Mouse (Mus musculus) left cerebral cortex, postnatal 10 days (tissue): ENCODE results near the gene Terf2ip. TPM values are rescaled to one million over a fixed set of nuclear protein-coding genes. Genes with fewer than 3 reads are reported as not detected.
A peak's percentile ranks its signal among the peaks of the same experiment; 100 is the strongest.

Experiments used
- DNase-seq, 2 experiments: peaks; one replicate each; pipeline ENCODE4 v3.0.0; 2021 to 2022; ENCODE audit warnings: low spot score in 2 of 2, mixed read lengths in 1 of 2; ENCODE audit errors: extremely low spot score in 1 of 2
- intact Hi-C: fragments of 180-260 bp; cut with DNase I; formaldehyde crosslinking; loops from one replicate; pipeline ENCODE4 v1.15.1; 2025
- total RNA-seq, 2 experiments: library from RNA; stranded (reverse); gene quantifications; 2 replicates each; pipeline ENCODE4 v1.2.3; 2021

The Terf2ip gene
- total RNA-seq, 2 experiments from 2014 or later, result 34.5 to 36.7 TPM

DNA sequence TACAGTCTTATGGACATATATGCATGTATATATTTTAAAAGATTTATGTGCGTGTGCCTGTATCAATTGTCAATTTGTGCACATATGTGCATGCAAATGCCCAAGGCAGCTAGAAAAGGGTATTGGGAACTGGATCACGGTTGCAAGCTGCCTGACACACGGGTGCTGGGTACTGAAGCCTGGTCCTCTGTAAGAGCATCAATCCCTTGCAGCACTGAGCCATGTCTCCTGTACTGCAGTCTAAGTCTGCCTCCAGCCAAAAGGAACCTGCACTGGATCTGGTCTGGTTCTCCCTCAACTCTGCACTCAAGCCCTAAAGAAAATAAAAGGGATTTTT lies 18.5 kb upstream of the Terf2ip start:
- intact Hi-C loops, result loop anchor here (5.0 kb wide), 1 partner anchor 50 kb away; the partner anchor contains the start of gene Gabarapl2
- DNase-seq, result no peak

DNA sequence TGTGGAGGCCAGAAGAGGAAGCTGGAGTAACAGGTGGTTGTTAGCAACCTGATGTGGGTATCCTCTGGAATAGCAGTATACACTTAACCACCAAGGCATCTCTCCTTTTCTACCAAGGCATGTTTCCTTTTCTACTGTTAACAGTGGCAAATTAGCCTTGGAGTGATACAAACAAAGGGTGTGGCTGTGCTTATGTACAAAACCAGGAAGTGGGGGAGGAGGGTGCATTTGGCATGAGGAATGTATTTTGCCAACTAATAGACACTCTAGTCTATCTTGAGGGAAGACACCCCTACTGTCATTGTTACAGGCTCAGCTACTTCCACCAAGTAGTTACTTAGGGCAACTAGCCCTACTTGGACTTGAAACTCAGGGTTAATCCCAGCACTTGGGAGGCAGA lies 6.4 kb upstream of the Terf2ip start:
- DNase-seq, result no peak
- intact Hi-C loops, result no loop called here

DNA sequence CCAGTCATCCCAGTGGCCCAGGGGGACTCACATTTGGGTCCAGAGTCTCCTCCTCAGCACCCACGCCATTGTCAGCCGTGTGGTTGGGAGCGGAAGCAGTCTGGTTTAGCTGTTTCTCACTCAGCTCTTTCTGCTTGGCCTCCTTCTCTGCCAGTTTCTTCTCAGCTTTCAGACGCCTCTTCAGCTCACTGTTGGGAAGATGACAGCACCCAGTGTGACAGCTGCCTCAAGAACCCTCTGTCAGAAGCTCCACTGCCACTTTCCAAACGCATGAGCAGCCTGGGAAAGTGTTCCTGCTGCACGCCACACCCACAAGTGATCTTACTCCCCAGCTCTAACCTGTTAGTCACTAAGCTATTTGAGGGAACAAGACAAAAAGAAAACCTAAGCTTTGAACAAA lies 5.6 kb upstream of the Terf2ip start:
- no peak for DNase-seq
- intact Hi-C loops, result no loop called here

DNA sequence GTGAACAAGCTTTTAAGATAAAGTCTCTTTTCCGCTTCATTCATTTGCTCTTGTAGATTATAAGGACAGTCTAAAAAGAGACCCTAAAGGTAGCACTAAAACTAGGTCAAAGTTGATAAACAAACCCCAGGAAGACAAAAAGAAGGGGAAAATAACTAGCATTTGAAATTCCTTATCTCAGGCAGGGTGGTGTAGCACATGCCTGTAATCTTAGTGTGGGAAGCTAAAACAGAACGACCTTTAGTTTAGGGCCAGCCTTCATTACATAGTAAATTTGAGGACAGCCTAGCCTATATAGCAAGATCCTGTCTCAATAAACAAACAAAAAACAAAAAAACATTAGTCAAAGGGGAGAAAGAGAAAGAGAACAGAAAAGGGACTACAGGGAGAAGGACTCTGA lies 3.5 kb upstream of the Terf2ip start:
- no peak for DNase-seq
- intact Hi-C loops, result no loop called here

DNA sequence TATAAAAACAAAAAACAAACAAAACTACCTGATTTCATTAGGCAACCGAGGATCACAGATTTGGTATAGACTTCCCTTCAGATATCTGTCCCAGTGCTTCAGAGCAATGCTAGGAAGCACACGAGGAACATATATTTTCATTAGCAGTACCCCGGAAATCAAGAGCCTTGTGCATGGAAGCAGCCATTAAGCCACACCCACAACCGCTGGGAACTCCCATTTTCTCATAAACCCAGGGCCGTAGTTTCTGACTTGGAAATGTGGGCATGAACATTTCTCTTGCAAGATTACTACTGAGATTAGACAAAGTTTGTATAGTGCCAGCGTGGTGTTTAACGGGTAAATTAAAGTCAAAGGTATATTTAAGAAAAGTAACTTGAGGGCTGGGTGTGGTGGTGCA lies 1.6 kb upstream of the Terf2ip start:
- intact Hi-C loops, result no loop called here
- no peak for DNase-seq

DNA sequence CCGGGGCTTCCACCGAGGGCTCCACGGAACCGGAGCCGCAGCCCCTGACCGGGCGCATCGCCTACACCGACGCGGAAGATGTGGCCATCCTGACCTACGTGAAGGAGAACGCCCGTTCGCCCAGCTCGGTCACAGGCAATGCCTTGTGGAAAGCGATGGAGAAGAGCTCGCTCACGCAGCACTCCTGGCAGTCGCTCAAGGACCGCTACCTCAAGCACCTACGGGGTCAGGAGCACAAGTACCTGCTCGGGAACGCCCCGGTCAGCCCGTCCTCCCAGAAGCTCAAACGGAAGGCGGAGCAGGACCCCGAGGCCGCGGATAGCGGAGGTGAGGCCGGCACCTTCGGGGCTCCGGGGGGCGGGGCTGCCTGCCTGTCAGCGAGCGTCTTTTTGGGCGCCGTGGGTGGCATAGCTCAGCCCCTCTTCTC lies 631 bp downstream of the Terf2ip start:
- DNase-seq, result peak in 1 of 2 experiments; percentile 63
- intact Hi-C loops, result no loop called here

DNA sequence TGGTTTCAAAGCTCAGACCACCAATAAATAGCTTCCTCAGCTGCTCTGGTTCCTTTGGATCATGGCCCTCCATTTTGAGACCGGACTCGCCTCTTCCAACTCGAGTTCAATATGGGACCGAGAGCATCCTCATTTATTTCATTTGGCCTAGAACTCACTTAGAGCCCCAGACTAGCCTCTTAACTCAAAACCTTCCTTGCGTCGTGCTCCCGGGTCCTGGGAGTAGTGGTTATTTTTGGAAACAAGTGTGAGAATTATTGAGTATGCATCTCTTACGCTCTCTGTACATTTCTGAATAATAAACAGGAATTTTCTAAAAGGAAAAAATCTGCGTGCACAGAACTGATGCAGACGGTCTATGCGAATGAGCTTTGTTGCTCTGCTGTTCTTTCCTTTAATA lies 3.7 kb downstream of the Terf2ip start, which contains the start of gene Gm6793:
TSS of gene Gm6793 (minus strand) at position 101 of the 400 bp plus-strand sequence.
- intact Hi-C loops, result no loop called here
- DNase-seq, result no peak

DNA sequence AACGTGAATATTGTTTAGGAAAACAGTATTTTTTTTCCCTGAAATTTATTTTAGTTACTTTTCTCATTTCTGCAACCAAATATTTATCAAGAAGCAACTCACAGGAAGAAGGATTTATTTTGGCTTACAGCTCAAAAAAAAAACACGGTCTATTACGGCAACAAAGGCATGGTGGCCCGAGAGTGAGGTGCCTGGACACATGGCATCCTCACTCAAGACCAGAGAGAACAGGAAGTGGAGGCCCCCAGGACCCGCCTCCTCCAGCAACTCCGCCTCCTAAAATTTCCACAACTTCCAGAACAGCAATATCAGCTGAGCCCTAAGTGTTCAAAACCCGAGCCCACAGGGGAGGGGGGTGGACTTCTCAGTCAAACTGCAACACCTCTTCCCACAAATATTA lies 18.3 kb downstream of the Terf2ip start:
- no peak for DNase-seq
- intact Hi-C loops, result no loop called here

DNA sequence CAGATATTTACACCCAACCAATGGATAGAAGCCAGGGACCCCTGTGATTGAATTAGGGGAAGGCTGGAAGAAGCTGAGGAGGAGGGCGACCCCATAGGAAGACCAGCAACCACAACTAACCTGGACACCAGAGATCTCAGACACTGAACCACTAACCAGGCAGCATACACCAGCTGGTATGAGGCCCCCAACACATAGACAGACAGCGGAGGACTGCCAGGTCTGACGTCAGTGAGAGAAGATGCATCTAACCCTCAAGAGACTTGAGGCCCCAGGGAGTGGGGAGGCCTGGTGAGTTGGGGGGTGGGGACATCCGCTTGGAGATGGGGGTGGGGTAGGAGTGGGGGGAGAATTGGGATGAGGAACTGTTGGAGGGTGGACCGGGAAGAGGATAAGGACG lies 19.5 kb downstream of the Terf2ip start:
- DNase-seq, result no peak
- intact Hi-C loops, result no loop called here

DNA sequence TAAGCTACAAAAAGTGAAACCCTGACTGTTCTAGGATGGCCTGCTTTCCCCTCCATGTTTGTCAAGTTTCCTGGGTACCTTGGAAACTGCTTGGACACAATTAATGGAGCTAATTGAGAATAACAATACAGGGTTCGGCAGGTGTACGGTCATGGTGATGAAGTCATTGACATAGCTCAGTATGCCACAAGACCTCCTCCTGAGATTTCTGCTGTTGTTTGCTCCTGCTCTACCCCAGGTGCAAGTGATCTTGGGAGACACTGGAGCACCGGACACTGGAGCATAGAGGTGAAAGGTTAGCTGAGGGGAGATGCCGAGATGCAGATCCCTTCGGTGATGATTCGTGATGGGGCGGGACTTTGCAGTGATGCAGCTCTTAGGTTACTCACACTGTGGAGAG lies 21.9 kb downstream of the Terf2ip start:
- no peak for DNase-seq
- intact Hi-C loops, result no loop called here

DNA sequence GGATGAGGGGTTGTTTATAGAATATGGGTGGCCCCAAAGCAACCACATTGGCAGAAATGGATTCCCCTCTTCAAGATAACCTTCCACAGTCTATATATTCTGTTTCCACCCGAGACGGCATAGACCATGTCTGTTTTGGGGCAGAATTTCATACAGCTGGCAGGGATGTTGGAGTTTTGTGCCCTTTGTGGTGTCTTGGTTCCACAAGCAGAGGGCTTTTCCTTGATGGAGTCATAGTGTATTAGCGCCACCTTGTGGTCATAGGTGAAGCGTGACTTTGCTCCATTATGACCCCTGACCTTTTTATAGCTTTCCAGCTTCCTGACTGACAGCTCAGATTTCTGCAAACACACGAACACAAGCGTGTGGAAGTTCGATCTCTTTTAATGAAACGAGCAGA lies 23.4 kb downstream of the Terf2ip start:
- intact Hi-C loops, result no loop called here

DNA sequence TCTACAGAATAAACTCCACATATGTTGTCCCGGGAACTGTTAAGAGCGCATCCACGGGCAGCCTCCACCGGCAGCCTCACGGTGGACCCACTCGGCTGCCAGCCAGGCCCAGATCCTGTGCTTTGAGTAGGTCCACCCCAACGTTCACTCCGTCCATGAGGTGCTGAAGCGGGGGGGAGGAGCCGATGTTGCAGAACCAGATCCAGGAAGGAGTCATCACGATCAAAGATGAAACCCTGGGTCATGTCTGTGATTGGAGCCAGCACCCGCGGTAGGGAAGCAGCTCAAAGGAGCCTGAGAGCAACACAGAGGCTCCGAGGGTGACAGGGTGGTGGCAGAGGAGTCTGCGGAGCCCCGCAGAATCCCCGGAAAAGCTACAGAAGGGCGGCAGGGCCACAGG lies 26.3 kb downstream of the Terf2ip start:
- intact Hi-C loops, result no loop called here
- DNase-seq, result no peak

More for the DNA sequence above, 23.4 kb downstream of the Terf2ip start:
- DNase-seq, result no peak

DNA sequence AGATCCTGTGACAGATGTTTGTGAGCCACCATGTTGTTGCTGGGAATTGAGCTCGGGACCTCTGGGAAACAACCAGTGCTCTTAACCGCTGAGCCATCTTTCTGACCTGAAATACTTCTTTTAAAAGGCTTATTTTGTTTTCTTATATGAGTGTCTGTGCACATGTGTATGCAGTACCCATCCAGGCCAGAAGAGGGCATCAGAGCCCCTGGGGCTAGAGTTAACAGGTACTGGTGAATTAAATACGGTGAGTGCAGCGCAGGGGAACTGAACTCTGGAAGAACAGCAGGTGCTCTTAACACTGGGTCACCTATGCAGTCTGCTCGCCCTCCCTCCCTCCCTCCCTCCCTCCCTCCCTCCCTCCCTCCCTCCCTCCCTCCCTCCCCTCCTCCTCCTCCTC lies 34.0 kb downstream of the Terf2ip start:
- intact Hi-C loops, result no loop called here
- DNase-seq, result no peak

DNA sequence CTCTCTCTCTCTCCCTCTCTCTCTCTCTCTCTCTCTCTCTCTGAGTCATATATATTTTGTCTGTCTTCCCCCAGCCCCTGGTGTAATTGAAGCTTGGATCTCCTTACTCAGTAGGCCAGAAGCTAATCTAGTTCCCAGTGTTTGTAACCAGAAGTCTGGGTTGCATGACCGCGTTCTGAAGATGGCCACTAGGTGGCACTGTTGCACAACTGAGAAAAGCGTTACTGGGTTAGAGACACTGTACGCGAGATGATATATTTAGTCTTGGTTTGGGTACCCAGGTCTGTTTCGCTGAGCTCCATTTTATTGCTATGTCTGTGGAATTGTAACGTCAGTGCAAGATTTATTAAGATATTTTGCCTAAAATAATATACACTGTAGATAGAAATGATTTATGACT lies 34.7 kb downstream of the Terf2ip start:
- DNase-seq, result peak; percentile 84 to 90
- intact Hi-C loops, result loop anchor here (2.0 kb wide), 1 partner anchor 1587 kb away; no protein-coding TSS in a partner anchor

DNA sequence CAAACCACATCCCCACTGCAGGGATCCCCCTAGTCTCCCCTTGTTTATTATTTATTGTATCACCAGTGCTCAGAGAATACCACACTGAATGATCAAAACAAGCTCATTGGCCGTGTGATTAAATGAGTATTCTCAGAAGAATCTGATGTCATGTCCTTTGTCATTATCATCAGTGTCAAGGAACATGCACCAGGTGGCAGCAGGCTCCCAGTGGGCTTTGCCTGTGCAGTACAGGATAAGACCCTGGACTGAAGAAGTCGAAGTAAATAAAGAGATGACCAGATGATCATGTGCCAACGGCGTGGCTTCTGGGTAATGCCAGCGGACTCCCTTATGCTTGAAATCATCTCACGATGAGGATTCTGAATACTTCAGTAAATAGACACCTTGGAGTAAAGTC lies 37.1 kb downstream of the Terf2ip start:
- no peak for DNase-seq
- intact Hi-C loops, result no loop called here

DNA sequence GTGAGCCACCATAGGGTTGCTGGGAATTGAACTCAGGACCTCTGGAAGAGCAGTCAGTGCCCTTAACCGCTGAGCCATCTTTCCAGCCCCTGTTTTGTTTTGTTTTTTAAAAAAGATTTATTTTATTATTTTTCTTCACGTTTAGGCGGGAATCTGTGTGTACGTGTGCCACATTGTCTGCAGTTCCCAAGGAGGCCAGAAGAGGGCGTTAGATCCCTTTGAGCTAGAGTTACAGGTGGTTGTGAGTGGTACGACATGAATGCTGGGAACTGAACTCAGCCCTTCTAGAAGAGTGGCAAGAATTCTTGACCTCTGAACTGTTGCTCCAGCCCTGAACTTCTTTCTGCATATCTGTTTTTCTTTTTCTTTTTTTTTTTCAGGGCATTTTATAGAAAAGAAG lies 38.8 kb downstream of the Terf2ip start:
- intact Hi-C loops, result no loop called here
- no peak for DNase-seq

DNA sequence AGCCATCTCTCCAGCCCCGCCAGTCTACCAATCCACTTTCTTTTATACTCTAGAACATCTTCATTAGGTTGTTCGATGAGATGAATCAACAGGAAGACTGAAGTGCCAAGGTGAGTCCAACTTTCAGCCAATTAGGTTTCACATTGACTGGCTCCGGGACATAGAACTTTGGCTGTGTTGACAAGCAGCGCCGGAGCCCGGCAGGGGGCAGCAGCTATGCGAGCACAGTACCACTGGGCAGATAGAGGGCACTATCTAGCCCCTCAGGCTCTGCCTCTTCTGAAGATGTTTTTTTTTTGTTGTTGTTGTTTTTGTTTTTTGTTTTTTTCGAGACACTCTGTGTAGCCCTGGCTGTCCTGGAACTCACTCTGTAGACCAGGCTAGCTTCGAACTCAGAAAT lies 40.3 kb downstream of the Terf2ip start:
- intact Hi-C loops, result no loop called here
- no peak for DNase-seq

DNA sequence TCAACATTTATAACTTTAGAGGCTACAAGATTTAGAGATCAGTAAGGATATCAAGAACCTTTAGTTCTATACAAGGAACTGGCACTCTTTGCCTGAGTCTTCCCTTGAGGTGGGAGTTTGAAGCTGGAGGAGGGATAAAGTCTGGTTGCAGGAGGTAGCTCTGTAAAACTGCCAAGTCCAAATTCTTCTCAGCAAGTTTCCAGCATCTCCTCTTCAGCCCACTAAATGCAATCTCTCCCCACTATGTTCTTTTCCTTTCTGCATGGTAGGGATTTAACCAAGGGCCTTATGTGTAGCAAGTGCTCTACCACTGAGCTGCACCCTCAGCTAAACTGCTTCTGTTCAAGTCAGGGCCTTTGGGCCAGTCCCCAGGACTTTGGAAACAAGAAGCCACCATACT lies 43.3 kb downstream of the Terf2ip start:
- no peak for DNase-seq
- intact Hi-C loops, result no loop called here

DNA sequence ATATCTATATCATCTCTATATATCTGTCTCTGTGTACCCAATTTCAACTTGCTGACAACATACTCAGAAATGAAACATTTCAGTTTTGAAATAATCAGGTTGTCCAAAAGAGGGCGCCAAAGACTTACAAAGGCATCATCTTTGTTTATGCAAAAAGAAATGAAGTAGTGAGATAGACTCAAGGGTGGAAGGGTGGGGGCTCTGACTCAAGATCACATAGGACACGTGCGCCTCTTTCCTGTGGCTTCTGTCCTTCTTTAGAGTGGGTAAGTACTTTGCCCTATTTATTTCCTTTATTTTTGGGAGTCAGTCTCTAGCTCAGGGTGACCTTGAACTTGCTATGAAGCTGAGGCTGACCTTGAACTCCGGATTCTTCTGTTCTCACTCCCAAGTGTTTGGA lies 50.2 kb downstream of the Terf2ip start:
- intact Hi-C loops, result loop anchor here (5.0 kb wide), 3 partner anchors 911 to 1571 kb away; no protein-coding TSS in a partner anchor
- peak in 1 of 2 experiments; percentile 69 for DNase-seq
